Mouse (Mus musculus) kidney, embryonic 14.5 days (tissue): ENCODE measurements at regions not wholly inside any gene's neighbourhood (a gene's known extent, or its start where the extent isn't known, plus 50 kb on each side); places are given as distances from the start of the nearest gene placed in this dataset.
A peak's percentile ranks its signal among the peaks of the same experiment; 100 is the strongest.

Experiments
- ATAC-seq: fragments of 200-750 bp; cut with Nextera tagmentation; 2 replicates; pipeline ENCODE4 v1.8.0; 2017; ENCODE audit warnings: moderate number of reproducible peaks, mild to moderate bottlenecking, moderate TSS enrichment, moderate library complexity; ENCODE audit not compliant: low FRiP score, low TSS enrichment
- H3K27ac ChIP-seq: fragments of 300-500 bp; sonication (generic); 2 replicates; pipeline ENCODE4 v1.5.1; 2014; ENCODE audit warnings: low read depth, mild to moderate bottlenecking, low read length, moderate library complexity, mixed read lengths
- H3K27me3 ChIP-seq: fragments of 300-500 bp; sonication (generic); 2 replicates; pipeline ENCODE4 v1.6.1; 2014; ENCODE audit warnings: mild to moderate bottlenecking, low read length; ENCODE audit not compliant: control insufficient read depth, insufficient read depth
- H3K36me3 ChIP-seq: fragments of 300-500 bp; sonication (generic); 2 replicates; pipeline ENCODE4 v1.6.1; 2014; ENCODE audit warnings: low read length, mixed read lengths; ENCODE audit not compliant: control insufficient read depth, insufficient read depth
- H3K4me1 ChIP-seq: fragments of 300-500 bp; sonication (generic); 2 replicates; pipeline ENCODE4 v1.6.1; 2014; ENCODE audit warnings: low read length, mixed read lengths; ENCODE audit not compliant: control insufficient read depth, insufficient read depth
- H3K4me2 ChIP-seq: fragments of 300-500 bp; sonication (generic); replicated peaks from 2 replicates; pipeline ENCODE4 v1.6.1; 2014; ENCODE audit warnings: low read depth, mild to moderate bottlenecking, low read length
- H3K4me3 ChIP-seq: fragments of 300-500 bp; sonication (generic); 2 replicates; pipeline ENCODE4 v1.5.1; 2014; ENCODE audit warnings: mild to moderate bottlenecking, low read length
- H3K9ac ChIP-seq: fragments of 300-500 bp; sonication (generic); 2 replicates; pipeline ENCODE4 v1.6.1; 2014; ENCODE audit warnings: low read depth, mild to moderate bottlenecking, low read length, moderate library complexity
- H3K9me3 ChIP-seq: fragments of 300-500 bp; sonication (generic); 2 replicates; pipeline ENCODE4 v1.6.1; 2016; ENCODE audit warnings: low read length; ENCODE audit not compliant: control insufficient read depth
- WGBS: fragments of 180-500 bp; shearing (Covaris S2); extraction: QIAGEN DNeasy Blood & Tissue Kit; methylation state at CpG from one replicate; pipeline ENCODE4 v1.1.7; 2014; 5-methylcytosine and 5-hydroxymethylcytosine counted together

- Histone ChIP-seq H3K4me3 (no peak overlapping the region), H3K9me3 (no peaks in the 10 kb centered on the region), H3K36me3 (no peaks in the 10 kb centered on the region), H3K4me2 (no peak overlapping the region), H3K9ac (no peak overlapping the region), H3K27me3 (no peaks in the 10 kb centered on the region), H3K27ac (no peak overlapping the region), H3K4me1 (no peaks in the 10 kb centered on the region)
- 73% methylated on average over 1 of the region's 1 CpGs for WGBS
- no peak for ATAC-seq
Observed at GRCm38 (mm10) chr3:155246628-155247027, 153.4 kb downstream of the Lrriq3 start.

- H3K36me3 ChIP-seq, result no peaks in the 10 kb centered on the region
- no peaks in the 10 kb centered on the region for H3K27me3 ChIP-seq
- H3K4me1 ChIP-seq, result no peaks in the 10 kb centered on the region
- H3K27ac ChIP-seq, result no peak overlapping the region
- no peaks in the 10 kb centered on the region for H3K9me3 ChIP-seq
- H3K9ac ChIP-seq, result no peak overlapping the region
- H3K4me2 ChIP-seq, result no peak overlapping the region
- ATAC-seq, result no peak
- no peak overlapping the region for H3K4me3 ChIP-seq
- 81% methylated on average over 2 of the region's 2 CpGs for WGBS
Observed at GRCm38 (mm10) chr3:155247124-155247523, 153.9 kb downstream of the Lrriq3 start.

GRCm38 (mm10) chr3:155247929-155248328 is 154.7 kb downstream of the Lrriq3 start:
- ATAC-seq, result no peak
- no peak overlapping the region for H3K4me3 ChIP-seq
- H3K36me3 ChIP-seq, result no peaks in the 10 kb centered on the region

GRCm38 (mm10) chr3:155250904-155251303 is 157.7 kb downstream of the Lrriq3 start:
- no peaks in the 10 kb centered on the region for H3K36me3 ChIP-seq
- no peak overlapping the region for H3K4me2 ChIP-seq
- ATAC-seq, result no peak
- no peaks in the 10 kb centered on the region for H3K4me1 ChIP-seq
- no peak overlapping the region for H3K9ac ChIP-seq
- H3K9me3 ChIP-seq, result no peaks in the 10 kb centered on the region
- no peaks in the 10 kb centered on the region for H3K27me3 ChIP-seq
- WGBS, result 89% methylated on average over 2 of the region's 2 CpGs
- H3K27ac ChIP-seq, result no peak overlapping the region
- H3K4me3 ChIP-seq, result no peak overlapping the region

More at GRCm38 (mm10) chr3:155247929-155248328, 154.7 kb downstream of the Lrriq3 start:
- Histone ChIP-seq H3K4me1 (no peaks in the 10 kb centered on the region), H3K9me3 (no peaks in the 10 kb centered on the region), H3K4me2 (no peak overlapping the region), H3K27ac (no peak overlapping the region), H3K9ac (no peak overlapping the region), H3K27me3 (no peaks in the 10 kb centered on the region)
- WGBS, result 97% methylated on average over 1 of the region's 1 CpGs

- H3K4me3 ChIP-seq, result no peak overlapping the region
- H3K4me2 ChIP-seq, result no peak overlapping the region
- ATAC-seq, result peak; percentile 46; the same call in 1 of the 2 replicates
- H3K4me1 ChIP-seq, result no peaks in the 10 kb centered on the region
- no peak overlapping the region for H3K9ac ChIP-seq
- no peak overlapping the region for H3K27ac ChIP-seq
- H3K36me3 ChIP-seq, result no peaks in the 10 kb centered on the region
- H3K9me3 ChIP-seq, result no peaks in the 10 kb centered on the region
- no peaks in the 10 kb centered on the region for H3K27me3 ChIP-seq
- WGBS, result 34% methylated on average over 3 of the region's 3 CpGs
Observed at GRCm38 (mm10) chr3:155298206-155298605, 205.0 kb downstream of the Lrriq3 start.

- Histone ChIP-seq H3K27ac (no peak overlapping the region), H3K4me3 (no peak overlapping the region)
- 0 out of 2 replicates have a peak, but pooled peaks have one; percentile 9 for ATAC-seq
Observed at GRCm38 (mm10) chr3:155298724-155299123, 205.5 kb downstream of the Lrriq3 start.

GRCm38 (mm10) chr3:155322322-155322721 is 229.1 kb downstream of the Lrriq3 start:
- Histone ChIP-seq H3K36me3 (no peaks in the 10 kb centered on the region), H3K27me3 (no peaks in the 10 kb centered on the region), H3K4me2 (no peak overlapping the region), H3K27ac (no peak overlapping the region), H3K9ac (no peak overlapping the region), H3K4me1 (no peaks in the 10 kb centered on the region), H3K4me3 (no peak overlapping the region), H3K9me3 (no peaks in the 10 kb centered on the region)
- WGBS, result 88% methylated on average over 2 of the region's 2 CpGs
- no peak for ATAC-seq

More at GRCm38 (mm10) chr3:155298724-155299123, 205.5 kb downstream of the Lrriq3 start:
- Histone ChIP-seq H3K27me3 (no peaks in the 10 kb centered on the region), H3K36me3 (no peaks in the 10 kb centered on the region), H3K4me2 (no peak overlapping the region), H3K9me3 (no peaks in the 10 kb centered on the region), H3K4me1 (no peaks in the 10 kb centered on the region), H3K9ac (no peak overlapping the region)

GRCm38 (mm10) chr3:155329701-155330100 is 236.5 kb downstream of the Lrriq3 start:
- H3K9me3 ChIP-seq, result no peaks in the 10 kb centered on the region
- ATAC-seq, result no peak
- H3K4me3 ChIP-seq, result no peak overlapping the region
- no peak overlapping the region for H3K9ac ChIP-seq
- H3K4me2 ChIP-seq, result no peak overlapping the region
- H3K27ac ChIP-seq, result no peak overlapping the region
- no peaks in the 10 kb centered on the region for H3K27me3 ChIP-seq
- H3K4me1 ChIP-seq, result no peaks in the 10 kb centered on the region
- 84% methylated on average over 2 of the region's 2 CpGs for WGBS
- H3K36me3 ChIP-seq, result no peaks in the 10 kb centered on the region

GRCm38 (mm10) chr3:155349185-155349584 is 256.0 kb downstream of the Lrriq3 start:
- no peaks in the 10 kb centered on the region for H3K27me3 ChIP-seq
- no peak overlapping the region for H3K4me3 ChIP-seq
- no peaks in the 10 kb centered on the region for H3K4me1 ChIP-seq
- no peak overlapping the region for H3K27ac ChIP-seq
- ATAC-seq, result no peak
- no peaks in the 10 kb centered on the region for H3K36me3 ChIP-seq
- no peak overlapping the region for H3K9ac ChIP-seq
- no peak overlapping the region for H3K4me2 ChIP-seq
- H3K9me3 ChIP-seq, result no peaks in the 10 kb centered on the region
- WGBS, result 83% methylated on average over 1 of the region's 1 CpGs
